Mouse (Mus musculus) hindbrain, embryonic 11.5 days (tissue): ENCODE data around the gene Abcb8. TPM values are rescaled to one million over a fixed set of nuclear protein-coding genes. Genes with fewer than 3 reads are reported as not detected.
A peak's percentile ranks its signal among the peaks of the same experiment; 100 is the strongest.

ENCODE experiments used
- ATAC-seq: fragments of 200-750 bp; cut with Nextera tagmentation; 2 replicates; pipeline ENCODE4 v1.8.0; 2017; ENCODE audit warnings: mild to moderate bottlenecking, moderate TSS enrichment, moderate library complexity; ENCODE audit not compliant: low FRiP score
- DNase-seq: peaks from one replicate; pipeline ENCODE4 v3.0.0-alpha.2; 2015; ENCODE audit warnings: low spot score
- H3K27ac ChIP-seq: fragments of 300-500 bp; sonication (generic); 2 replicates; pipeline ENCODE4 v1.5.1; 2014; ENCODE audit warnings: mild to moderate bottlenecking, low read depth, low read length
- H3K27me3 ChIP-seq: fragments of 300-500 bp; sonication (generic); 2 replicates; pipeline ENCODE4 v1.6.1; 2014; ENCODE audit warnings: mild to moderate bottlenecking, low read length, moderate library complexity, mixed read lengths; ENCODE audit not compliant: control insufficient read depth, insufficient read depth
- H3K36me3 ChIP-seq: fragments of 300-500 bp; sonication (generic); 2 replicates; pipeline ENCODE4 v1.6.1; 2014; ENCODE audit warnings: mild to moderate bottlenecking, low read length, moderate library complexity, mixed read lengths; ENCODE audit not compliant: control insufficient read depth, insufficient read depth
- H3K4me1 ChIP-seq: fragments of 300-500 bp; sonication (generic); replicated peaks from 2 replicates; pipeline ENCODE4 v1.6.1; 2014; ENCODE audit warnings: low read length, mixed read lengths; ENCODE audit not compliant: control insufficient read depth, insufficient read depth
- H3K4me2 ChIP-seq: fragments of 300-500 bp; sonication (generic); replicated peaks from 2 replicates; pipeline ENCODE4 v1.6.1; 2014; ENCODE audit warnings: mild to moderate bottlenecking, low read depth, low read length
- H3K4me3 ChIP-seq: fragments of 300-500 bp; sonication (generic); 2 replicates; pipeline ENCODE4 v1.5.1; 2014; ENCODE audit warnings: low read depth, low read length
- H3K9ac ChIP-seq: fragments of 300-500 bp; sonication (generic); 2 replicates; pipeline ENCODE4 v1.6.1; 2014; ENCODE audit warnings: low read depth, low read length
- H3K9me3 ChIP-seq: fragments of 300-500 bp; sonication (generic); 2 replicates; pipeline ENCODE4 v1.6.1; 2016; ENCODE audit warnings: low read length; ENCODE audit not compliant: control insufficient read depth
- WGBS: fragments of 180-500 bp; shearing (Covaris S2); extraction: QIAGEN DNeasy Blood & Tissue Kit; methylation state at CpG from one replicate; pipeline ENCODE4 v1.1.7; 2014; 5-methylcytosine and 5-hydroxymethylcytosine counted together
- polyA plus RNA-seq: library from polyadenylated mRNA; unstranded; fragments of >200 nt; fragmentation: Nextera tagmentation; extraction: Ambion mirVana; gene quantifications from 2 replicates; pipeline ENCODE4 v1.2.1, GENCODE M21; 2014

The Abcb8 gene
- polyA plus RNA-seq, 1 experiment from 2014 or later = 29.7 TPM

- H3K27ac ChIP-seq = no peak overlapping the region
- H3K27me3 ChIP-seq = peaks cover 29% of the 10 kb centered on the region
- DNase-seq (no peak), ATAC-seq (no peak)
- H3K9me3 ChIP-seq = no peaks in the 10 kb centered on the region
- H3K4me3 ChIP-seq = no peak overlapping the region
- H3K4me2 ChIP-seq = no peak overlapping the region
- H3K9ac ChIP-seq = no peak overlapping the region
- WGBS = 83% methylated on average over 5 of the region's 5 CpGs
- H3K36me3 ChIP-seq = no peaks in the 10 kb centered on the region
- H3K4me1 ChIP-seq = peaks cover 9% of the 10 kb centered on the region
Observed at GRCm38 (mm10) chr5:24385374-24385773, 8.1 kb upstream of the Abcb8 start.

GRCm38 (mm10) chr5:24385887-24386550 lies 7.4 kb upstream of the Abcb8 start:
- DNase-seq (no peak), ATAC-seq (no peak)
- 82% methylated on average over 10 of the region's 10 CpGs for WGBS
- Histone ChIP-seq H3K9ac (no peak overlapping the region), H3K9me3 (no peaks in the 10 kb centered on the region), H3K36me3 (no peaks in the 10 kb centered on the region), H3K4me3 (no peak overlapping the region), H3K4me2 (no peak overlapping the region), H3K4me1 (peaks cover 9% of the 10 kb centered on the region), H3K27ac (no peak overlapping the region), H3K27me3 (peaks cover 29% of the 10 kb centered on the region)

DNA sequence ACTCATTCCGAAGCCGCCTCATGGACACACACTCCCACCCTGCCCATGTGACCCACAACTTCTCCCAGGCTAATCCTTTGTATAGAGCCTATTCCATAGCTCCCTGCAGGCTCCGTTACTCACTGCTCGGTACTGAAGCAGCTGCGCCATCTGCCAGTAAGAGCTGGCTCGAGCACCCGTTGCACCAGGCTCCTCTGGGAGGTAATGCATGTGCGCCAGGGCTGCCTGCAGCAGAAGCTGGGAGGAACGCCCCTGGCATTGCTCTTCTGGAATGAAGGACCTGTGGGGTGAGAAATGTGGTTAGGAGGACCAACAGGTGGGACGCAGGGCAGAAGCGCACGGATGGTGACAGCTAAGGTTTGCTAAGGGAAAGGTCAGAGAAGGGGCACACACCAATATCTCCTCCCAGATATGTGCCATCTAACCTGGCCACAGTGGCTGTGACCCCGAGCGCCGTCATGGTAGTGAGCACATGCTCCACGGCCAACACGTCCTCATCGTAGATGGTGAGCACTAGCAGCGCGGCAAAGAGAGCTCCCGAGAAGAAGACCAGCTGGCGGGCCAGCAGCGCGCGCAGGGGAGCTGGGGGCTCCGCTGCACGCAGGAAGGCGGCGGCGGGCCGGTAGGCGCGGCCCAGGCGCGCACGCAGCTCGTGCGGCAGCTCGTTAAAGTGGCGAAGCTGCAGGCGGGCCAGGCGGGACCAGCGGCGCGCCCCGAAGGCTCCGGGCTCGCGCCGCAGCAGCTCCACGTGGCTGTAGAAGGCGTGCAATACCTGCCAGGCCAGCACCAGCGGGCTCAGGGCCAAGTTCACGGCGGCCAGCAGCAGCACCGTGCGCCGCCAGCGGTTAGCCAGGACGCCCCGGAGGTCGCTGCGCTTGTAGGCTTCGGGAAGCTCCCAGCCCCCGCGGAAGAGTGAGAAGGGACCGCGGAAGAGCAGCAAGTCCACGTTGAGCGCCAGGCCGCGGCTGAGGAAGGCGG lies 5.9 kb upstream of the Abcb8 start:
- Histone ChIP-seq H3K4me1 (peaks cover 9% of the 10 kb centered on the region), H3K36me3 (no peaks in the 10 kb centered on the region), H3K9me3 (no peaks in the 10 kb centered on the region), H3K27me3 (peaks cover 29% of the 10 kb centered on the region), H3K9ac (peak overlapping the region; percentile 52), H3K4me2 (peak overlapping the region; percentile 96), H3K4me3 (peak overlapping the region; percentile 42), H3K27ac (peak overlapping the region; percentile 24; the same call in 1 of the 2 replicates)
- ATAC-seq (peak; percentile 34; the same call in 1 of the 2 replicates), DNase-seq (peak; percentile 67)
- 1% methylated on average over 73 of the region's 73 CpGs for WGBS

DNA sequence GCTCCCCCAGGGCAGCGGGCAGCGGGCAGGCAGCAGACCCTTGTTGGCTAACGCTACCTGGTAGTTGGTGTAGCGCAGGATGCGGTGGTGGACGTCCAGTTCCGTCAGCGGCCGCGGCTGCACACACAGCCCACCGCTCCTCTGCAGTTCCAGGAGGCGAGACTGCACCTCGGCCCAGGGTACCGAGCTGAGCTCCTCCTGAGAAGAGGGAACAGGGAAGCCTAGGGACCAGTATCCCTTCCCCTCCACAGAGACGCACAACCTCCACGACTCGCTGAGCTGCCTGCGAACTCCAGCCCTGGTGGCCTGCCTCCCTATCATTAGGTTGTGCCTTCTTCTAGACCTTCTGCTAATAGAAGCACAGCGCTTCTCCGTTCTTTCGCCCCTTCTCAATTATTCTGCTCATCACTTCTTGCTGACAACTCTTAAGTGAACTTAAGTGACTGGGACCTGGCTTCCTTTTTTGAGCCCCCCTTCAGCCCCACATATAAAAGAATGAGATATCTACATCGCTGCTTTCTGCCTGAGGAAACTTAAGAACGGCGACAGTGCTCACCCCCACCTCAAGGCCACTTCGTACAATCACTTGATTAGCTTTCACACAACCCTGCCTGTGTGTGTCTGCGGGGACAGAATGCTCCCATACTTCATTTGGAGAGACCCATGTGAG lies 5.1 kb upstream of the Abcb8 start:
- H3K27me3 ChIP-seq = peaks cover 29% of the 10 kb centered on the region

DNA sequence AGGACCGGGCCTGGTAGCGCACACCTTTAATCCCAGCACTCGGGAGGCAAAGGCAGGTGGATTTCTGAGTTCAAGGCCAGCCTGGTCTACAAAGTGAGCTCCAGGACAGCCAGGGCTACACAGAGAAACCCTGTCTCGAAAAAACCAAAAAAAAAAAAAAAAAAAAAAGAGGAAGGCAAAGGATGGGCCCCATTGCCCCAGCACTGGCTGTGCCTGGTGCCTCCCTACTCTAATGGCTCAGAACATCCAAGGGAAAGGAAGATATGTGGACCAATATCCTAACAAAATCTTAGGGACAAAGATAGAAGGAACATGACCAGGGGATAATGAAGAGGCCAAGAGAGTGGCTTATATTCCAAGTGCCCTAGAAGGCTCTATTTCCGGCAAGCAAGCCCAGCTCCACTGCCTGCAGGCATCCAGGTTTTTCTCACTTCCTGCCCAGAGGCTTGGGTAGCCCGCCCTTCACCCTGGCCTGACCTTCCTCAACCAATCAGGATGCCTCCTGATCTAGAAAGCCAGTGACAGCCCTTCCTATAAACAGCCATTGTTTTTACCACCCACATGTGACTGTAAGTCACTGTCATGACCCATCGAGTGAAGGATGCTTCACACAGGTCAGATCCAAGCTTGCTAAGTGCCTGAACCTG lies 4.3 kb upstream of the Abcb8 start:
- DNase-seq (peak; percentile 29), ATAC-seq (no peak)
- H3K4me2 ChIP-seq = no peak overlapping the region
- no peak overlapping the region for H3K4me3 ChIP-seq
- no peak overlapping the region for H3K9ac ChIP-seq
- no peaks in the 10 kb centered on the region for H3K36me3 ChIP-seq
- H3K27me3 ChIP-seq = peaks cover 29% of the 10 kb centered on the region
- H3K27ac ChIP-seq = no peak overlapping the region
- no peaks in the 10 kb centered on the region for H3K9me3 ChIP-seq
- WGBS = 55% methylated on average over 6 of the region's 7 CpGs
- H3K4me1 ChIP-seq = peaks cover 9% of the 10 kb centered on the region

More for the DNA sequence above, 5.1 kb upstream of the Abcb8 start:
- ATAC-seq = no peak
- peak overlapping the region; percentile 42 for H3K4me3 ChIP-seq
- no peak for DNase-seq
- H3K9me3 ChIP-seq = no peaks in the 10 kb centered on the region
- H3K4me2 ChIP-seq = peak overlapping the region; percentile 96
- H3K27ac ChIP-seq = peak overlapping the region; percentile 24; the same call in 1 of the 2 replicates
- peaks cover 9% of the 10 kb centered on the region for H3K4me1 ChIP-seq
- WGBS = 27% methylated on average over 26 of the region's 26 CpGs
- H3K36me3 ChIP-seq = no peaks in the 10 kb centered on the region
- H3K9ac ChIP-seq = peak overlapping the region; percentile 52

DNA sequence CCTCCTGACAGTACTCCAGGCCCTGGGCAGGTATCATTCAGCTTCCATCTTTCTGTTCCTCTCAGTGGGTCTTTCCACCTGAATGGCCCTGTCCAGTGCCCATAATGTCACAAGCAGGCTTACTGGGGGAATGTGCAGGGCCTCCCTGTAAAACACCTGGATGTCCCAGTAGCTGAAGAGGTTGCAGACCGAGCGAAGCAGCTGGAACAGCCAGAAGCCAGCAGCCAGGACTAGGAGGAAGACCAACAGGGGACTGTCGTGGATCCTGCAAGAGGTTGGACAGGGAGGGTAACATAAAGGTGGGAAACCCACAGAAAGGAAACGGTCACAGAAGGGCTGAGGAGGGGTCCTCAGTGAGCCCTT lies 3.8 kb upstream of the Abcb8 start:
- Histone ChIP-seq H3K27me3 (peaks cover 29% of the 10 kb centered on the region), H3K9me3 (no peaks in the 10 kb centered on the region), H3K4me2 (no peak overlapping the region), H3K27ac (no peak overlapping the region), H3K36me3 (no peaks in the 10 kb centered on the region), H3K9ac (no peak overlapping the region), H3K4me3 (no peak overlapping the region), H3K4me1 (peaks cover 9% of the 10 kb centered on the region)
- ATAC-seq (no peak), DNase-seq (no peak)
- 84% methylated on average over 4 of the region's 4 CpGs for WGBS

GRCm38 (mm10) chr5:24391864-24392263 lies 1.6 kb upstream of the Abcb8 start, which contains the start of gene Atg9b:
Atg9b (minus strand) TSS chr5:24392143.
- Histone ChIP-seq H3K27me3 (peaks cover 25% of the 10 kb centered on the region), H3K4me1 (peaks cover 9% of the 10 kb centered on the region), H3K9me3 (no peaks in the 10 kb centered on the region), H3K9ac (no peak within 1 kb of the TSS), H3K4me2 (no peak within 1 kb of the TSS), H3K27ac (no peak within 1 kb of the TSS), H3K36me3 (no peaks in the 10 kb centered on the region), H3K4me3 (no peak within 1 kb of the TSS)
- 78% methylated on average over 7 of the region's 7 CpGs for WGBS
- ATAC-seq = no peak
- no peak for DNase-seq

GRCm38 (mm10) chr5:24392724-24393123 lies 739 bp upstream of the Abcb8 start:
- ATAC-seq (no peak), DNase-seq (no peak)
- Histone ChIP-seq H3K9ac (no peak overlapping the region), H3K4me3 (no peak overlapping the region), H3K27me3 (peaks cover 16% of the 10 kb centered on the region), H3K36me3 (no peaks in the 10 kb centered on the region), H3K27ac (no peak overlapping the region), H3K4me2 (no peak overlapping the region), H3K9me3 (no peaks in the 10 kb centered on the region), H3K4me1 (peaks cover 3% of the 10 kb centered on the region)
- 76% methylated on average over 7 of the region's 7 CpGs for WGBS
